Mouse (Mus musculus) neural tube, embryonic 11.5 days (tissue): ENCODE results near the gene Cdk9. TPM values are rescaled to one million over a fixed set of nuclear protein-coding genes. Genes with fewer than 3 reads are reported as not detected.
A peak's percentile ranks its signal among the peaks of the same experiment; 100 is the strongest.

Source experiments
- ATAC-seq: fragments of 200-750 bp; cut with Nextera tagmentation; 2 replicates; pipeline ENCODE4 v1.8.0; 2017; ENCODE audit warnings: moderate number of reproducible peaks, mild to moderate bottlenecking, moderate TSS enrichment, moderate library complexity; ENCODE audit not compliant: insufficient read depth, low FRiP score, low TSS enrichment
- DNase-seq: peaks from one replicate; pipeline ENCODE4 v3.0.0-alpha.2; 2015; ENCODE audit warnings: low spot score
- H3K27ac ChIP-seq: fragments of 300-500 bp; sonication (generic); 2 replicates; pipeline ENCODE4 v1.5.1; 2014; ENCODE audit warnings: low read depth, mild to moderate bottlenecking, low read length
- H3K27me3 ChIP-seq: fragments of 300-500 bp; sonication (generic); 2 replicates; pipeline ENCODE4 v1.6.1; 2014; ENCODE audit warnings: mild to moderate bottlenecking, low read length, mixed read lengths; ENCODE audit not compliant: control insufficient read depth, insufficient read depth
- H3K36me3 ChIP-seq: fragments of 300-500 bp; sonication (generic); 2 replicates; pipeline ENCODE4 v1.6.1; 2014; ENCODE audit warnings: mild to moderate bottlenecking, low read length, moderate library complexity, mixed read lengths; ENCODE audit not compliant: control insufficient read depth, insufficient read depth
- H3K4me1 ChIP-seq: fragments of 300-500 bp; sonication (generic); 2 replicates; pipeline ENCODE4 v1.6.1; 2014; ENCODE audit warnings: low read length, mixed read lengths; ENCODE audit not compliant: control insufficient read depth, insufficient read depth
- H3K4me2 ChIP-seq: fragments of 300-500 bp; sonication (generic); 2 replicates; pipeline ENCODE4 v1.6.1; 2014; ENCODE audit warnings: low read depth, mild to moderate bottlenecking, moderate library complexity
- H3K4me3 ChIP-seq: fragments of 300-500 bp; sonication (generic); 2 replicates; pipeline ENCODE4 v1.5.1; 2014; ENCODE audit warnings: low read depth, low read length
- H3K9ac ChIP-seq: fragments of 300-500 bp; sonication (generic); 2 replicates; pipeline ENCODE4 v1.6.1; 2014; ENCODE audit warnings: mild to moderate bottlenecking, low read length
- H3K9me3 ChIP-seq: fragments of 300-500 bp; sonication (generic); 2 replicates; pipeline ENCODE4 v1.6.1; 2016; ENCODE audit warnings: low read length; ENCODE audit not compliant: control insufficient read depth
- WGBS: fragments of 180-500 bp; shearing (Covaris S2); extraction: QIAGEN DNeasy Blood & Tissue Kit; methylation state at CpG from one replicate; pipeline ENCODE4 v1.1.7; 2014; 5-methylcytosine and 5-hydroxymethylcytosine counted together
- polyA plus RNA-seq: library from polyadenylated mRNA; unstranded; fragments of >200 nt; fragmentation: Nextera tagmentation; extraction: Ambion mirVana; gene quantifications from 2 replicates; pipeline ENCODE4 v1.2.1, GENCODE M21; 2014

The Cdk9 gene
- polyA plus RNA-seq, 1 experiment from 2014 or later, result 84.6 TPM

GRCm38 (mm10) chr2:32671147-32671546 is 41.7 kb downstream of the Cdk9 start:
- Histone ChIP-seq H3K4me2 (no peak overlapping the region), H3K36me3 (no peaks in the 10 kb centered on the region), H3K27me3 (no peaks in the 10 kb centered on the region), H3K4me3 (no peak overlapping the region), H3K27ac (no peak overlapping the region), H3K4me1 (no peaks in the 10 kb centered on the region), H3K9me3 (no peaks in the 10 kb centered on the region), H3K9ac (no peak overlapping the region)
- ATAC-seq (no peak), DNase-seq (no peak)
- WGBS, result 90% methylated on average over 9 of the region's 9 CpGs

- no peaks in the 10 kb centered on the region for H3K27me3 ChIP-seq
- H3K9me3 ChIP-seq, result no peaks in the 10 kb centered on the region
- H3K4me2 ChIP-seq, result no peak overlapping the region
- no peak overlapping the region for H3K27ac ChIP-seq
- no peak overlapping the region for H3K4me3 ChIP-seq
- no peaks in the 10 kb centered on the region for H3K36me3 ChIP-seq
- DNase-seq (no peak), ATAC-seq (no peak)
- 50% methylated on average over 3 of the region's 3 CpGs for WGBS
- H3K9ac ChIP-seq, result no peak overlapping the region
- no peaks in the 10 kb centered on the region for H3K4me1 ChIP-seq
These were observed 43.0 kb downstream of the Cdk9 start for GRCm38 (mm10) chr2:32669876-32670275.

GRCm38 (mm10) chr2:32668176-32668575 is 44.7 kb downstream of the Cdk9 start:
- 0 out of 2 replicates have a peak overlapping the region, but pooled peaks have one; percentile 5 for H3K9ac ChIP-seq
- WGBS, result 83% methylated on average over 7 of the region's 7 CpGs
- no peak overlapping the region for H3K4me3 ChIP-seq
- no peak overlapping the region for H3K4me2 ChIP-seq
- DNase-seq (no peak), ATAC-seq (no peak)
- no peaks in the 10 kb centered on the region for H3K9me3 ChIP-seq
- H3K36me3 ChIP-seq, result no peaks in the 10 kb centered on the region
- H3K4me1 ChIP-seq, result no peaks in the 10 kb centered on the region
- H3K27ac ChIP-seq, result no peak overlapping the region
- H3K27me3 ChIP-seq, result no peaks in the 10 kb centered on the region

- Histone ChIP-seq H3K27ac (no peak overlapping the region), H3K4me3 (no peak overlapping the region), H3K4me2 (no peak overlapping the region), H3K36me3 (no peaks in the 10 kb centered on the region), H3K4me1 (no peaks in the 10 kb centered on the region), H3K9me3 (no peaks in the 10 kb centered on the region), H3K27me3 (no peaks in the 10 kb centered on the region), H3K9ac (peak overlapping the region; percentile 5; the same call in 1 of the 2 replicates)
- WGBS, result 53% methylated on average over 11 of the region's 11 CpGs
- DNase-seq, result no peak
- no peak for ATAC-seq
These were observed 45.1 kb downstream of the Cdk9 start for GRCm38 (mm10) chr2:32667775-32668174.

GRCm38 (mm10) chr2:32665853-32666252 is 47.0 kb downstream of the Cdk9 start:
- H3K9ac ChIP-seq, result no peak overlapping the region
- no peaks in the 10 kb centered on the region for H3K27me3 ChIP-seq
- H3K4me3 ChIP-seq, result no peak overlapping the region
- ATAC-seq (no peak), DNase-seq (no peak)
- WGBS, result 91% methylated on average over 6 of the region's 6 CpGs
- no peak overlapping the region for H3K27ac ChIP-seq
- no peaks in the 10 kb centered on the region for H3K4me1 ChIP-seq
- H3K9me3 ChIP-seq, result no peaks in the 10 kb centered on the region
- no peak overlapping the region for H3K4me2 ChIP-seq
- H3K36me3 ChIP-seq, result no peaks in the 10 kb centered on the region

DNA sequence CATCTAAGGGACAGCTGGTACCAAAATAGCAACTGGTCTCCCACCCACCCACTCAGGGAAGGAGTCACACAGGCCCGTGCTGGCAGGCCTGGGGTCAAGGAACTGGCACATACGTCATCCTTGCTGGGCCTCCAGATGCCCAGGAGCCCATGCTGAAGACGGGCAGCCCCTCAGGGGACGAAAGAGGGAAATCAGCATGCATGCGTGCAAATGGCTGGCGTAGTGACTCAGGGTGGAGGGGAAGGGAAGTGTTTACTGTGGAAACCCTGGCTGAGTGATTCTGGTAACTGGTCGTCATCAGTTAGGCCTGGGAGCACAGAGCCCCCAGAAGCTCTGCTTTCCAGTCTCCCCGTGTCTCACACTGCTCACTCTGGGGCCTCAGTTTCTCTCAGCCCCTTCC is 47.5 kb downstream of the Cdk9 start:
- no peaks in the 10 kb centered on the region for H3K36me3 ChIP-seq
- H3K4me2 ChIP-seq, result no peak overlapping the region
- no peaks in the 10 kb centered on the region for H3K27me3 ChIP-seq
- no peaks in the 10 kb centered on the region for H3K9me3 ChIP-seq
- no peak overlapping the region for H3K9ac ChIP-seq
- ATAC-seq (no peak), DNase-seq (no peak)
- H3K4me1 ChIP-seq, result no peaks in the 10 kb centered on the region
- H3K4me3 ChIP-seq, result no peak overlapping the region
- no peak overlapping the region for H3K27ac ChIP-seq
- WGBS, result 78% methylated on average over 8 of the region's 8 CpGs

GRCm38 (mm10) chr2:32662291-32662690 is 50.6 kb downstream of the Cdk9 start:
- DNase-seq, result no peak
- no peak overlapping the region for H3K4me2 ChIP-seq
- H3K36me3 ChIP-seq, result no peaks in the 10 kb centered on the region
- no peaks in the 10 kb centered on the region for H3K27me3 ChIP-seq
- WGBS, result 61% methylated on average over 5 of the region's 5 CpGs
- no peaks in the 10 kb centered on the region for H3K9me3 ChIP-seq
- ATAC-seq, result no peak
- H3K4me1 ChIP-seq, result no peaks in the 10 kb centered on the region
- no peak overlapping the region for H3K27ac ChIP-seq
- no peak overlapping the region for H3K9ac ChIP-seq
- no peak overlapping the region for H3K4me3 ChIP-seq

DNA sequence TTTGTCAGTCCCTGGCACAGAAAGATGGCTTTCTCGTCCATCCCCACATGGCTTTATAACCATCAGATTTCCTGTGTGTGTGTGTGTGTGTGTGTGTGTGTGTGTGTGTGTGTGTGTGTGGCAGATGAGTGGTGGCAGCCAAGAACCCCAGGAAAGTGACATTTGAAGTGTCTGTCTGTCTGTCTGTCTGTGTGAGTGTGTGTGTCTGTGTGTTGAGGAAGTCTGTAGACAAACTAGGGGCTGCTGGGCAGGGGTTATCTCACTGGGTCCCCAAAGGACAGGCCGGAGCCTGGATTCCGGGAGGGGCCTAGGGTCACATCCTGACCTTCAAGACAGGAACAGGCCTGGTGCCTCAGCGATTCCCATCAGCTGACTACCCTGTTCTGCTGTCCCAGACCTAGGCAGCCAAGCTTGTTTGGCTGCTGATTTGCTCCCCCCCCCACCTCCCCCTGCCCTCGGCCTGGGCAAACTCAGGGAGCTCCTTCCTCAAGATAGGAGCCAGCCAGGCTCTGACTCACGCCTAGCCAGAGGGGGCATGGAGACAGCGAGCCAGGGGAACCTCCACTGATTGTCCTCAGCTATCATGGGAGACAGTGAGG is 51.3 kb downstream of the Cdk9 start:
- H3K4me1 ChIP-seq, result no peaks in the 10 kb centered on the region
- no peaks in the 10 kb centered on the region for H3K9me3 ChIP-seq
- no peak overlapping the region for H3K27ac ChIP-seq
- DNase-seq (no peak), ATAC-seq (no peak)
- no peak overlapping the region for H3K4me2 ChIP-seq
- no peaks in the 10 kb centered on the region for H3K27me3 ChIP-seq
- no peak overlapping the region for H3K4me3 ChIP-seq
- H3K9ac ChIP-seq, result no peak overlapping the region
- H3K36me3 ChIP-seq, result no peaks in the 10 kb centered on the region
- 78% methylated on average over 7 of the region's 7 CpGs for WGBS

GRCm38 (mm10) chr2:32658873-32659272 is 54.0 kb downstream of the Cdk9 start:
- Histone ChIP-seq H3K4me3 (no peak overlapping the region), H3K4me2 (no peak overlapping the region), H3K27me3 (no peaks in the 10 kb centered on the region), H3K36me3 (no peaks in the 10 kb centered on the region), H3K4me1 (no peaks in the 10 kb centered on the region), H3K27ac (no peak overlapping the region), H3K9me3 (no peaks in the 10 kb centered on the region), H3K9ac (no peak overlapping the region)
- ATAC-seq (no peak), DNase-seq (no peak)
- WGBS, result 82% methylated on average over 2 of the region's 2 CpGs
